Mouse (Mus musculus): Measurements from ENCODE around the gene Rpe65.

Gene Rpe65

GRCm38 (mm10) chr3:159598875-159599274 is at the start of gene Rpe65:
Rpe65 (plus strand) TSS chr3:159599175.
- DNase-seq (ENCODE audit: low spot score in 2 of 2) = no peak

- no peak for DNase-seq (ENCODE audit: low spot score in 2 of 2)
Measured at GRCm38 (mm10) chr3:159550224-159550623, 48.8 kb upstream of the Rpe65 start.

GRCm38 (mm10) chr3:159614977-159615376 is 16.0 kb downstream of the Rpe65 start:
- DNase-seq (ENCODE audit: low spot score in 2 of 2) = no peak

DNA sequence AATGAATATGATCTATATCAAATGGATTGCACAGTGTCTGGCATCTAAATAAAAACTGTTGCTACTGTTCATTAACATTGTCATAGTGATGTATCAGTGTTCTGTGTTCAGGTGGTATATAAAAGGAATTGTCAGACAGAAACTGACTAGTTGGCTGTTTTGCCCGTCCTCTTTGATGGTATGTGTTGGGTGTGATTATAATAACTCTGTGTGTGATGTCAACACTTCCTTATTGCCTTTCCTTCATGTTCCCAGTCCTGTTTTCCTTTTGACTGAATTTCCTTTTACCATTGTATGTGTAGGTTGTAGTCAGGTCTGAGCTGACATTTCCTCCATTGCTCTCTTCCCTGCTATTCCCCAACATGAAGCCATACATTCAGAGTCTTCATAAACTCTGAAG is 22.1 kb downstream of the Rpe65 start:
- no peak for DNase-seq (ENCODE audit: low spot score in 2 of 2)

DNA sequence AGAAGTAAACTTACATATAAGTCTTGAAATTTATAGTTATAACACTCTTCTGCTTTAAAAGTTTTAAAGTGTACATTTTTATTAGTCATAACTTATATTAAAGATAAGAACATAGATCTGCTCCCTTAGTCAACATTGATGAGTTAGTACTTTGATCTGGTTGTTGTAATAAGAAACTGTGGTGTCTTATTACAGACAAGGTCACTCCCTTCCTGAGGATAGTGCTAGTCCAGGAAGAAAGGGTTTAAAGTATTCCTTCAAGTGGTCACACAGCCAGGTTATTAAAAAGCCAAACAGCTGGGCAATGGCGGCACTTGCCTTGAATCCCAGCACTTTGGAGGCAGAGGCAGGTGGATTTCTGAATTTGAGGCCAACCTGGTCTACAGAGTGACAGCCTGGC is 25.0 kb downstream of the Rpe65 start:
- no peak for DNase-seq (ENCODE audit: low spot score in 2 of 2)

DNA sequence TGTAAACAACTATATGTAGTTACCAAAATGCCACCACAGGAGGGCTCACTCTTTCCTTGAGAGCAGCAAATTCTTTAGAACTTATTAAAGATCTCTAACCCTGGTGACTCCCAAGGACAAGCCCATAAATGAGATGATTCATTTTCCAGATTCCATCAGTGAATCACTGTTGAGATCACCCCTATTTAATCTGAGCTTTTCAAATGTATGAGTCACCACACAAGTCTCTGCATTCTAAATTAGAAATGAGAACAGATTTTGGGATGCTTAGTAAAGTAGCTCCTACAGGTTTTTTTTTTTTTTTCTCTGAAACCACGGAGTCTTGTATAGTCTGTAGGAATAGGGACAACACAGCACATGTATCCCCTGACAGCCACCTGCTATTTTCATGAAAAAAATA is 61.8 kb downstream of the Rpe65 start:
- DNase-seq (ENCODE audit: low spot score in 2 of 2) = no peak

GRCm38 (mm10) chr3:159663333-159663732 is 64.4 kb downstream of the Rpe65 start:
- DNase-seq (ENCODE audit: low spot score in 2 of 2) = no peak
